Mouse (Mus musculus): ENCODE results near the gene Wdr91. TPM values are rescaled to one million over a fixed set of nuclear protein-coding genes. Genes with fewer than 3 reads are reported as not detected.

The Wdr91 gene
- polyA plus RNA-seq, 1 experiment: 56.0 TPM

DNA sequence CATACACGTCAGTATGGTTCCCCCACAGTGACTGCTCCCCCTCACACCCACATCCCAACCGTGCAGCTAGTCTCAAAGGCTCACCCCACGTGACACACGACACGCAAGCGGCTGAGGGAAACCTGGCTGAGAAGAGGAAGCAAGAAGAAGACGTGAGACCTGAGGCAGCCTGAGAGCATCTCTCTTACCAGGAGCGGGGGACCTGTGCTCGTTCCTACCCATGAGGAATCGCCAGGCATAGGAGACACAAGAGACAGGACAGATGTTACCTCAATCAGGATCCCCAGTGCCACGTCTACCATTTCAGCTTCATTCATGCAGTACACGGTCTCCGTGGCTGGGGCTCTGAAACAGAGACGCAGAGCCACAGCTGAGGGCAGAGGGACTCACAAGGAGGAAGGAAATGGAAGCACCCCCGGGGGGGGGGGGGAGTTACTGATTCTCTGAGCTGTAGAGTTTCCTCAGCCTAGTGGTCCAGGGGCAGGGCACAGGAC lies 35.4 kb downstream of the Wdr91 start:
- 61% methylated on average over 15 of the region's 15 CpGs for WGBS
- Histone ChIP-seq H3K27ac (ENCODE audit: insufficient read depth, low read depth, low read length) (peak overlapping the region; percentile 79), H3K4me3 (ENCODE audit: insufficient read depth, low read depth, low read length) (peak overlapping the region; percentile 27; the same call in 1 of the 2 replicates), H3K36me3 (ENCODE audit: control insufficient read depth, insufficient read depth, low read length) (no peaks in the 10 kb centered on the region; the same call in 1 of the 2 replicates), H3K27me3 (replicated peaks; ENCODE audit: control insufficient read depth, insufficient read depth, low read length) (no peaks in the 10 kb centered on the region), H3K4me1 (ENCODE audit: control insufficient read depth, insufficient read depth, low read length) (peaks cover 10% of the 10 kb centered on the region)
- DNase-seq: no peak
- TF ChIP-seq CTCF (conservative IDR thresholded peaks at IDR 0.05; ENCODE audit: insufficient read depth, insufficient read length, low read depth, low read length) (no peak), POLR2A (IDR thresholded peaks at IDR 0.05; ENCODE audit: low read depth, low read length) (peak; percentile 17)

GRCm38 (mm10) chr6:34874101-34874921 lies 36.4 kb downstream of the Wdr91 start:
- H3K27ac ChIP-seq (ENCODE audit: insufficient read depth, low read depth, low read length): peak overlapping the region; percentile 79
- TF ChIP-seq POLR2A (IDR thresholded peaks at IDR 0.05; ENCODE audit: low read depth, low read length): peak; percentile 13
- 0 out of 2 replicates have a peak, but pooled peaks have one; percentile 11 for TF ChIP-seq CTCF (conservative IDR thresholded peaks at IDR 0.05; ENCODE audit: insufficient read depth, insufficient read length, low read depth, low read length)
- WGBS: 51% methylated on average over 21 of the region's 21 CpGs
- H3K4me1 ChIP-seq (ENCODE audit: control insufficient read depth, insufficient read depth, low read length): peaks cover 15% of the 10 kb centered on the region
- peak; percentile 90 for DNase-seq
- no peak overlapping the region for H3K4me3 ChIP-seq (ENCODE audit: insufficient read depth, low read depth, low read length)
- no peaks in the 10 kb centered on the region for H3K27me3 ChIP-seq (replicated peaks; ENCODE audit: control insufficient read depth, insufficient read depth, low read length)
- H3K36me3 ChIP-seq (ENCODE audit: control insufficient read depth, insufficient read depth, low read length): no peaks in the 10 kb centered on the region; the same call in 1 of the 2 replicates

- DNase-seq: no peak
- no peaks in the 10 kb centered on the region; the same call in 1 of the 2 replicates for H3K36me3 ChIP-seq (ENCODE audit: control insufficient read depth, insufficient read depth, low read length)
- no peaks in the 10 kb centered on the region for H3K27me3 ChIP-seq (replicated peaks; ENCODE audit: control insufficient read depth, insufficient read depth, low read length)
- 82% methylated on average over 10 of the region's 10 CpGs for WGBS
- peak overlapping the region; percentile 41 for H3K27ac ChIP-seq (ENCODE audit: insufficient read depth, low read depth, low read length)
- no peak overlapping the region for H3K4me3 ChIP-seq (ENCODE audit: insufficient read depth, low read depth, low read length)
- no peak for TF ChIP-seq CTCF (conservative IDR thresholded peaks at IDR 0.05; ENCODE audit: insufficient read depth, insufficient read length, low read depth, low read length)
- TF ChIP-seq POLR2A (IDR thresholded peaks at IDR 0.05; ENCODE audit: low read depth, low read length): no peak
- peaks cover 15% of the 10 kb centered on the region for H3K4me1 ChIP-seq (ENCODE audit: control insufficient read depth, insufficient read depth, low read length)
Measured at GRCm38 (mm10) chr6:34872871-34873270, 37.8 kb downstream of the Wdr91 start.

DNA sequence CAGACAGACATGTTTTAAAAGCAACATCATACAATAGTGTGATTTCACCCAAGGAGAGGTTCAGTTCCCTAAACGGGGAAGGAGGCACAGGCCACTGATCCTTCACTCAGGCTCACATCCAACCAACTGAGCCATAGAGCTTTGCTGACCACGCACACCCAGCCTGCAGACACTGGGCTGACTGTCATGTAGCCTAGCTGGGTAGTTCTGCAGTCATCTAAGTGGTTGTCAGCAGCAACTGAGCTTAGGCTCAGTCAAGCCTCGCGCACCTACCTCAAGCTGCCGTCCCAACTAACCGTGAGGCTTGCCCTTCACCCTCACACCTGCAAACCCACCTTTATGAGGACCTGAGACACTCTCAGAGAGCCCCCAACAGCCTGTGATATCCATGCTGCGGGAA lies 38.7 kb downstream of the Wdr91 start:
- no peaks in the 10 kb centered on the region; the same call in 1 of the 2 replicates for H3K36me3 ChIP-seq (ENCODE audit: control insufficient read depth, insufficient read depth, low read length)
- WGBS: 79% methylated on average over 7 of the region's 7 CpGs
- no peaks in the 10 kb centered on the region for H3K27me3 ChIP-seq (replicated peaks; ENCODE audit: control insufficient read depth, insufficient read depth, low read length)
- H3K4me1 ChIP-seq (ENCODE audit: control insufficient read depth, insufficient read depth, low read length): peaks cover 18% of the 10 kb centered on the region
- DNase-seq: no peak
- no peak overlapping the region for H3K4me3 ChIP-seq (ENCODE audit: insufficient read depth, low read depth, low read length)
- TF ChIP-seq CTCF (conservative IDR thresholded peaks at IDR 0.05; ENCODE audit: insufficient read depth, insufficient read length, low read depth, low read length) (no peak), POLR2A (IDR thresholded peaks at IDR 0.05; ENCODE audit: low read depth, low read length) (no peak)
- H3K27ac ChIP-seq (ENCODE audit: insufficient read depth, low read depth, low read length): no peak overlapping the region

GRCm38 (mm10) chr6:34870724-34871123 lies 40.0 kb downstream of the Wdr91 start:
- Histone ChIP-seq H3K27me3 (replicated peaks; ENCODE audit: control insufficient read depth, insufficient read depth, low read length) (no peaks in the 10 kb centered on the region), H3K4me3 (ENCODE audit: insufficient read depth, low read depth, low read length) (no peak overlapping the region), H3K27ac (ENCODE audit: insufficient read depth, low read depth, low read length) (no peak overlapping the region), H3K4me1 (ENCODE audit: control insufficient read depth, insufficient read depth, low read length) (peaks cover 27% of the 10 kb centered on the region), H3K36me3 (ENCODE audit: control insufficient read depth, insufficient read depth, low read length) (no peaks in the 10 kb centered on the region; the same call in 1 of the 2 replicates)
- DNase-seq: no peak
- WGBS: 70% methylated on average over 5 of the region's 5 CpGs
- TF ChIP-seq CTCF (conservative IDR thresholded peaks at IDR 0.05; ENCODE audit: insufficient read depth, insufficient read length, low read depth, low read length): no peak

DNA sequence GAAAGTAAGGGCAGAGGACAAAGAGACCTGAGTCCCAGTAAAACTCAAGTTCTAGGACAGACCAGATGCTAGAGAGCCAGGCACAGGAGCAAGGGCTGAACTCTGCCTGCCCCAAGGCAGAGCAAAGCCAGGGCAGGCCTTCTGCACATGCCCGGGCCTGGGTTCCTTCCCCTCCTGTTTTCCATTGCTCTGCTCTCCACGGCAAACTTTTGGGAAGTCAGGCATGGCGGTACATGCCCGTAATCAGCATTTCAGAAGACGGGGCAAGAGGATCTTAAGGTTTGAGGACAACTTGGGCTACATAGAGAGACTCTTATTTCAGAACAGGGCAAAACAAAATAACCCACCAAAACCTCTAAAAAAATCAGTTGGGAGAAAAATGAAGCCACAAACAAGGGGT lies 40.5 kb downstream of the Wdr91 start:
- 56% methylated on average over 5 of the region's 5 CpGs for WGBS
- no peaks in the 10 kb centered on the region; the same call in 1 of the 2 replicates for H3K36me3 ChIP-seq (ENCODE audit: control insufficient read depth, insufficient read depth, low read length)
- peak overlapping the region; percentile 60 for H3K27ac ChIP-seq (ENCODE audit: insufficient read depth, low read depth, low read length)
- TF ChIP-seq CTCF (conservative IDR thresholded peaks at IDR 0.05; ENCODE audit: insufficient read depth, insufficient read length, low read depth, low read length) (no peak), POLR2A (IDR thresholded peaks at IDR 0.05; ENCODE audit: low read depth, low read length) (no peak)
- H3K4me3 ChIP-seq (ENCODE audit: insufficient read depth, low read depth, low read length): no peak overlapping the region
- H3K27me3 ChIP-seq (replicated peaks; ENCODE audit: control insufficient read depth, insufficient read depth, low read length): no peaks in the 10 kb centered on the region
- no peak for DNase-seq
- peaks cover 26% of the 10 kb centered on the region for H3K4me1 ChIP-seq (ENCODE audit: control insufficient read depth, insufficient read depth, low read length)

DNA sequence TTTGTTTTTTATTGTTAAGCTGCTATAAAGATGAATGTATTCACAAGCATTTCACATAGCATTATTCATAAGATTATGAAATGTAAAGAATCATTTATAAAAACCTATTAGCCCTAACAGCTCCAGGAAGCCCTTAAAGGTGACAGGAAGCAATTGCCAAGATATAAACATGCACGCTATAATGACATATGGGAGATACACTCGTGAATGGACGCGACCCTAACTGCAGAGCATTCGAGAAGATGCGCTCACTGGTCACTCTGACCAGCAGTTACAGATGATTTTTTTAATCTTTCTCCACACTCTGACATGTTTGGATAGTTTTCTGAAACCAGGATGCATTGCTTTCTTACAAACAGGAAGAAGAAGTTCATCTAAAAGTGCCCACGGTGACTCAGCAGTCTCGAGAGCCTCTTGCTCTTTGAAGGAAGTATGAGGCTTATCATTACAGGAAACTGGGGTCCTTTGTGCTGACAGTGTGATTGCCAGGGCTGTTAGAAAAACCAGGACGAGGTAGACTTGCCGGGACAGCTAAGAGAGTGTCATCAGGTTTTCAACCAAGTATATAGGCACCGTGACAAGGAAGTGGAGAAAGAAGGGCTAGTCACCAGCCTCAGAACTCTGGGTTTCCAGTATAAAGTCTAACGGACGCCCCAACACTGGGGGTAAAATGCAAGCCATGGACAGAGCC lies 41.3 kb downstream of the Wdr91 start:
- H3K36me3 ChIP-seq (ENCODE audit: control insufficient read depth, insufficient read depth, low read length): no peaks in the 10 kb centered on the region; the same call in 1 of the 2 replicates
- DNase-seq: peak; percentile 73
- H3K27me3 ChIP-seq (replicated peaks; ENCODE audit: control insufficient read depth, insufficient read depth, low read length): no peaks in the 10 kb centered on the region
- 59% methylated on average over 13 of the region's 13 CpGs for WGBS
- H3K4me1 ChIP-seq (ENCODE audit: control insufficient read depth, insufficient read depth, low read length): peaks cover 25% of the 10 kb centered on the region
- TF ChIP-seq CTCF (conservative IDR thresholded peaks at IDR 0.05; ENCODE audit: insufficient read depth, insufficient read length, low read depth, low read length) (no peak), POLR2A (IDR thresholded peaks at IDR 0.05; ENCODE audit: low read depth, low read length) (no peak)
- H3K4me3 ChIP-seq (ENCODE audit: insufficient read depth, low read depth, low read length): no peak overlapping the region
- H3K27ac ChIP-seq (ENCODE audit: insufficient read depth, low read depth, low read length): peak overlapping the region; percentile 60

Measured in kidney, adult 2 months (tissue).